In genomic region chr9:30940328-30940727, GRCm38 (mm10) we compare ENCODE assay signal across 8 mouse cellular contexts. TPM values are rescaled to one million over a fixed set of nuclear protein-coding genes. Genes with fewer than 3 reads are reported as not detected.
A peak's percentile ranks its signal among the peaks of the same experiment; 100 is the strongest.
DNase-seq lines count a peak whose midpoint lies in the region; ATAC-seq lines count a peak whose summit lies in the region.

No protein-coding gene starts in this region.

- ATAC-seq in erythroblast, adult 5-6 weeks (replicated peaks; ENCODE audit: low FRiP score, poor library complexity, severe bottlenecking): no peak

- intact Hi-C loops in heart, postnatal 25 days (cut with DNase I): loop anchor here (1.0 to 2.0 kb wide), 3 partner anchors 142 to 502 kb away; no protein-coding TSS in a partner anchor

- peak; percentile 74 for DNase-seq in MN1 (ENCODE audit: low spot score)
- peak; percentile 92 for DNase-seq in brain, adult 2 months (ENCODE audit: low read depth, low spot score)
- peak; percentile 56 for DNase-seq in fibroblast of lung, adult 2 months (ENCODE audit: low read depth)
- DNase-seq in heart, postnatal 25 days (ENCODE audit: low spot score): peak; percentile 54
- peak; percentile 83 to 95 for DNase-seq in layer of hippocampus, adult 8-10 months (ENCODE audit: low spot score in 2 of 2)
- peak; percentile 92 for DNase-seq in lung, postnatal 14 days
- DNase-seq in right cerebral cortex, postnatal 25 days: peak; percentile 86

RNA-seq across cellular contexts. Expression of gene Adamts8, which starts 2.0 kb away (rescaled TPM):
- 1 to 10 TPM; 3.7 to 6.0 TPM for total RNA-seq in heart, postnatal 25 days (2021)
- 1 to 10 TPM; 3.3 to 5.4 (median 4.7) TPM for total RNA-seq in layer of hippocampus, adult 8-10 months (2022)
- total RNA-seq in erythroblast, adult 5-6 weeks (2015; ENCODE audit: low replicate concordance): not detected in 2 replicates
- total RNA-seq in erythroblast, adult 5-6 weeks (2017; ENCODE audit: low replicate concordance): not detected in 2 replicates

RNA-seq across cellular contexts. Expression of gene Adamts15, which starts 18.1 kb away (rescaled TPM):
- total RNA-seq in heart, postnatal 25 days (2021): 10 to 100 TPM in 1 of 2 experiments, 1 to 10 TPM in 1; 8.3 to 10.6 TPM
- total RNA-seq in layer of hippocampus, adult 8-10 months (2022): 1 to 10 TPM; 4.1 to 4.5 (median 4.2) TPM
- 0.21 TPM in 1 of 2 replicates, not detected in the other for total RNA-seq in erythroblast, adult 5-6 weeks (2015; ENCODE audit: low replicate concordance)
- total RNA-seq in erythroblast, adult 5-6 weeks (2017; ENCODE audit: low replicate concordance): not detected in 2 replicates

Comparison
In these comparisons a context has a peak if more than half of its experiments do, and no peak if none do; other contexts are left out.
1. RNA of gene Adamts8, which starts 2.0 kb away (total RNA-seq): 3.7 to 6.0 TPM in heart, postnatal 25 days and 3.3 to 5.4 TPM in layer of hippocampus, adult 8-10 months; not detected in erythroblast, adult 5-6 weeks; every median in the first group is over 4 times any median in the second.
2. RNA of gene Adamts15, which starts 18.1 kb away (total RNA-seq): 8.3 to 10.6 TPM in heart, postnatal 25 days and 4.1 to 4.5 TPM in layer of hippocampus, adult 8-10 months; 0.21 TPM in erythroblast, adult 5-6 weeks; every median in the first group is over 4 times any median in the second.
3. Peak in every context shown above with its lines, with median percentiles within 50 percentile points of each other: DNase-seq.